Mouse (Mus musculus): Measurements from ENCODE around the gene Ccser1.

Gene Ccser1

DNA sequence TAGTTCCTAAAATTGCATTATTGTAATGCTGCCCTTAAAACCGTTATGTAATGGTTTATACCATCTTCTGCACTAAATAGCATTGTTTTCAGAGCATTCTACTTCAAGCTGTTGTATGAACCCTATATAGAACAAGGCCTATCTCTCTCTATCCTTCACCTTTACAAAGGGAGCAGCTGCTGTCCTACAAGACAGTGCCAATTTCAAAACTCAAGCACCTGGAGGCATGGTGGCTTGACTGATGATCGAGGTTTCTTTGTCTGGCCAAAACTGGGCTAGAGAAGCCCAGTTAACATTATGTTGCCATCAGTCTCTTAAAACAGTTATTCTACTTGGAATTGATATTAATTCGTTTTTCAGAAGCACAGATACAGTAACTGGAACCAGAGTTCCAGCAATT lies 1160.2 kb downstream of the Ccser1 start:
- in situ Hi-C loops (cut with MboI, MseI): no loop called here

- in situ Hi-C loops (cut with MboI, MseI): no loop called here
These were observed 1187.7 kb downstream of the Ccser1 start for GRCm38 (mm10) chr6:62367802-62368201.
